Mouse (Mus musculus) brain, embryonic 14.5 days (tissue): ENCODE results near the gene Dusp3.

Experiments used
- CTCF ChIP-seq: fragments of 200-500 bp; IDR thresholded peaks from 2 replicates; pipeline ENCODE4 v1.5.1; 2012; ENCODE audit warnings: inconsistent platforms, mild to moderate bottlenecking, moderate library complexity, borderline replicate concordance; ENCODE audit not compliant: insufficient read depth, insufficient read length; ENCODE audit errors: extremely low read depth
- POLR2A ChIP-seq: fragments of 200-500 bp; IDR thresholded peaks from 2 replicates; pipeline ENCODE4 v1.6.1; 2012; ENCODE audit warnings: mild to moderate bottlenecking, inconsistent platforms, borderline replicate concordance; ENCODE audit not compliant: poor library complexity, insufficient read depth, insufficient read length, severe bottlenecking; ENCODE audit errors: extremely low read depth

DNA sequence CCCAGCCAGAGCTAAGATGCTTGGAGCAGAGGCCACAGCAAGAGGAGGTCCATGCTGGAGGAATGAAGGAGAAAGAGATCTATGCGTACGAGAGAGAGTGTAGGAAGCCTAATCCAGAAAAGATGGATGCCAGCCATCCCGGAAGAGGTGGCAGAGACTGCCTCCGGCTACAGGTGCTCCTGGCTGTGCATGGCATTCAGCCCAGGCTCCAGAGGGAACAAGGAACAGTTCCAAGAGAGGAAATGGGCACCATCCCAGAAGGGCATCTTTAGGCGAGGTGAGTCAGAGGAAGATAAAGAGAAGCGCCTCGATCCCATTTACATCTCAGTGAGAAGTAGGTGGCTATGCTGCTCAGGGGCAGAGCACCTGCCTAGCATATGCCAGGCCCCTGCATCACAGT is 44.3 kb upstream of the Dusp3 start:
- no peak for TF ChIP-seq CTCF
- no peak for TF ChIP-seq POLR2A
